Mouse (Mus musculus) liver, embryonic 14.5 days (tissue): ENCODE measurements at regions not wholly inside any gene's neighbourhood (a gene's known extent, or its start where the extent isn't known, plus 50 kb on each side); places are given as distances from the start of the nearest gene placed in this dataset.

ENCODE experiments used
- CTCF ChIP-seq: IDR thresholded peaks from 2 replicates; pipeline ENCODE4 v1.5.1; 2016; ENCODE audit warnings: antibody characterized with exemption, low read depth, control low read depth
- EP300 ChIP-seq: IDR thresholded peaks from 2 replicates; pipeline ENCODE4 v1.6.1; 2016; ENCODE audit warnings: antibody characterized with exemption, low read depth

GRCm38 (mm10) chr5:100992365-100992764, 146.9 kb downstream of the Gpat3 start:
- TF ChIP-seq CTCF, result no peak
- no peak for TF ChIP-seq EP300
